Mouse (Mus musculus) testis, postnatal 10 days (tissue): ENCODE data around the gene Sytl3.
"Not testable (repeated sequence)": the region's sequence is repeated elsewhere in the genome, so short reads cannot be mapped to it uniquely, and the experiment has no call there.

ENCODE experiments used
- DNase-seq: peaks from one replicate; pipeline ENCODE4 v3.0.0; 2021; ENCODE audit warnings: low spot score

The Sytl3 gene

DNA sequence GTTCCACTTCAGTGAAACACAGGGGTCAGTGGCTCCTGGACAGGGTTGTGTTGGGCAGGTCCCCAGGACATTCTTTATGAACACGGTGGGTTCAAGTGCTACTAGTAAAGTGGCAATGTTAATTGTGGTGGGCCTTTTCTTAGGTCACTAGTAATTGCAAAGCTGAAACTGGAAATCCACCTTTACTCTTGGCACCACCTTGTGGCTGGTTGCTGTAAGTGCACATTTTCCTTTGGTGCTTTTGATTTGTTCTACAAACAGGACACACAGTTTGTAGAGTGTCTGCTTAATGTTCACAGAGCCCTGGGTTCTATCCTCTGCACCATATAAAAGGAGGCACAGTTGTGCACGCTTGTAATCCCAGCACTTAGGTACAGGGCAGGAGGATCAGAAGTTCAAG is 32.7 kb downstream of the Sytl3 start:
- DNase-seq = peak; percentile 95

GRCm38 (mm10) chr17:6695712-6696111 is 36.8 kb downstream of the Sytl3 start:
- not testable (repeated sequence) for DNase-seq

- not testable (repeated sequence) for DNase-seq
These were observed 37.6 kb downstream of the Sytl3 start for GRCm38 (mm10) chr17:6696521-6696920.

DNA sequence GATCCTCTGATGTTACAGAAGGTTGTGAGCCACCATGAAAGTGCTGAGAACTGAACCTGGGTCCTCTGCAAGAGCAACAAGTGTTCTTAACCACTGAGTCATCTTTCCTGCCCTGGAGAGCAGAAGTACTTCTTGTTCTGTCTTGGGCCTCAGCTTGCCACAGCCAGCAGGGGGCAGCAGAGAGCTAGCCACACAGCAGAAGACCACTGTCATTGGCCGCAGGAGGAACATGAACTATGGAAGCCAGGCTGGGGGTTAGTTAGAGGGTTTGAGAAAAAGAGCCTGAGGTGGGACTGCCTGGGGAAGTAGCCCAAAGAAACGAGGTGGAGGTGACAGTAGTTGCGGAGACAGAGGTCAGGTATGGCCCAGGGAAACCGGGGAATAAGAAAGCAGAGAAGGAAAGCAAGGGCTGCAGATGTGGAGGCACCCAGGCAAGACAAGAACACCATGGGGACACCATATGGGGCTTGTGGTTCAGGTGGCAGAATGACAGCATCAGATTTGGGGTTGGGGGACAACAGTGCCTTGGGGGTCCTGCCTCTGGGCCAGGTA is 38.4 kb downstream of the Sytl3 start:
- peak; percentile 66 for DNase-seq

DNA sequence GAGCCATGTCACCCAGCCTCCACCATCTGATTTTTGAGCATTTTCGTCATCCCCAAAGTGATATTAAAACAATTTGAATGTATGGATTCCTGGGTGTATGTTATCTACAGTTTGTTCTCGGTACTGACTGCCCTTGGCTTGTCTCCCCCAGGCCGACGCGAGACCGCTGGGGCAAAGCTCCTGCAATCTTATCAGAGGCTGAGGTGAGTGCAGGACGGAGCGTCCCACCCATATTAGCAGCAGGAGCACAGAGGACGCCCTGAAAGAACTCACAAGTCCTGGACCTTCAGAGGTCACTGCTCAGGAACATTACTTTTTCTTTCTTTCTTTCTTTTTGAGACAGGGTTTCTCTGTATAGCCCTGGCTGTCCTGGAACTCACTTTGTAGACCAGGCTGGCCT is 40.6 kb downstream of the Sytl3 start:
- DNase-seq = not testable (repeated sequence)

- DNase-seq = not testable (repeated sequence)
These were observed 41.2 kb downstream of the Sytl3 start for GRCm38 (mm10) chr17:6700077-6700476.

DNA sequence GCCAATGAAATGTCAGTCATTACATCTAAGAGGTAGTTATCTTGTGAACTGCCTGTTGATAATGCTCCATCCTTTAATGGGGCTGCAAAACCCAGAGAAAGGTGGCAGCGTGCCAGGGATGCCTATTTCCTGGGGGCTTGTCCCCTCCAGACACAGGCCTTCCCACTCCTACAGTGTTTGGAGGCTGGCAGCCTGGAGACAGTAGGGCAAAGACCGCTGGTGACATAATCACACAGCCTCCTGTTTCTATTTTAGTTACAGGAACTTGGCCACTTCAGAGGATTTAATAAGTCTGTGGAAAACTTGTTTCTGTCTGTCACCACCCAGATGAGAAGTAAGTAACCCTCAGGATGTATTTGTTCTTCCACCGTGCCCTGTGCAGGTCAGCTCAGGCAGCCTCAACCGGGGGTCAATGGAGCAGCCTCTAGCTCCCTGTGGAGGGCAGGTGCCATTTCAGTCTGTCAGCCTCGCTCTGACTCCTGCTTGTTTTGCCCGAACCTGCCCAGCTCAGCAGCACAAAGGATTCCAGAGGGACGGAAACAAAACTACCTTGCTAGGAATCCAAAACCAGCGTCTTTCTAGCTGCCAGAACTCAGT is 43.8 kb downstream of the Sytl3 start:
- DNase-seq = not testable (repeated sequence)

GRCm38 (mm10) chr17:6703381-6704270 is 44.7 kb downstream of the Sytl3 start:
- not testable (repeated sequence) for DNase-seq

- DNase-seq = not testable (repeated sequence)
These were observed 47.6 kb downstream of the Sytl3 start for GRCm38 (mm10) chr17:6706448-6706847.

- not testable (repeated sequence) for DNase-seq
These were observed 48.5 kb downstream of the Sytl3 start for GRCm38 (mm10) chr17:6707422-6707821.

DNA sequence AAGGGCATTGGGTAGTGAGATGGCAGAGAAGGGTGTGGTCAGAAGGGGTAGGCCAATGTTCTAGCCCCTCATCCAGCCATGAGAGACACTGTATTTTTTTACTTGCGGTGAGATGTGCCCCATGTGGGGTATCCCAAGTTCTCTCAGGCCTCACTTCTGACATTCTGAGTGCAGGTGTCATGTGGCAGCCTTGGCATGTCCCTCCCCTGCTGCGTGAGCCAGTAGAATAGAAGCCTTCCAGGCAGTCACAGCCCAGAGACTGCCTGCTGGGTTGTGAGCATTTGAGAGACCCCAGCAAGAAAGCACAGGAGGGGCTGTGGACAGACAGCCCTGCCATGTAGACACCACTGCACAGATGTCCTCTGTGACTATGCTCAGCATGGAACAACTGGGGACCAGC is 49.3 kb downstream of the Sytl3 start:
- DNase-seq = not testable (repeated sequence)

DNA sequence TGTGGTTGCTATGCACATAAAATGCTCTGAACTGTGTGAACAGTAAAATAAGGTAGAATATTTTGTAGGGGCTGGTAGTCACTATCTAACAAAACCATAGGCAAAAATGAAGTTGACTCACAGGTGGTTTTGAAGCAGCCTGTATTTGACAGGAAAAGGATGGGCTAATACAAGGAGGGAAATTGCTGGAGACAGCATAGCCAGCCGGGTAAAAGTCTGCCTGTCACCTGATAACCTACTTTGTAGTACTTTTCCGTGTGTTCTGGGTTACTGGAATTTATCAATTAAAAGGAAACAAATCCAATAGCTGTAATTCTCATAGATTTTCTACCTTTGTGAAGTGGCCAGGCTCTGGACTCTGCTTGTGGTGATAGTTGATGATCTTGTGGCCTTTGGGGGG is 54.6 kb downstream of the Sytl3 start:
- DNase-seq = not testable (repeated sequence)

DNA sequence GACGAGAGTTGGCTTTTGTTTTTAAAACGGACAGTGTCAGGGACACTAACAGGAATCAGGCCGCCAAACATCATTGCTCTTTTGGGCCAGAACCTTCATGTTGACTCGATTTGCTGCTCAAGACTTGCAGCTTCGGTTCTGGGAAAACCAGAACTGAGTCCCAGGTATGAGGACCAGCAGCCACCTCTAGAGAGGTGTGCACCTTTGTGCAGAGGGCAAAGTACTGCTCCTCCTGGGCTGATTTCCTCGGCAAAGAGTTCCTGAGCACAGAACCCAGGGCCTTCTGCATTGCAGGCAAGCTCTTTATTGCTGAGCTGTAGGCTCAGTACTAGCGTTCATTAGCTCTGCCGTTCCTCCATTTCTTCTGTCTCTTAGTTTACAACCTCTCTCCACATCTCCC is 55.1 kb downstream of the Sytl3 start:
- DNase-seq = not testable (repeated sequence)

DNA sequence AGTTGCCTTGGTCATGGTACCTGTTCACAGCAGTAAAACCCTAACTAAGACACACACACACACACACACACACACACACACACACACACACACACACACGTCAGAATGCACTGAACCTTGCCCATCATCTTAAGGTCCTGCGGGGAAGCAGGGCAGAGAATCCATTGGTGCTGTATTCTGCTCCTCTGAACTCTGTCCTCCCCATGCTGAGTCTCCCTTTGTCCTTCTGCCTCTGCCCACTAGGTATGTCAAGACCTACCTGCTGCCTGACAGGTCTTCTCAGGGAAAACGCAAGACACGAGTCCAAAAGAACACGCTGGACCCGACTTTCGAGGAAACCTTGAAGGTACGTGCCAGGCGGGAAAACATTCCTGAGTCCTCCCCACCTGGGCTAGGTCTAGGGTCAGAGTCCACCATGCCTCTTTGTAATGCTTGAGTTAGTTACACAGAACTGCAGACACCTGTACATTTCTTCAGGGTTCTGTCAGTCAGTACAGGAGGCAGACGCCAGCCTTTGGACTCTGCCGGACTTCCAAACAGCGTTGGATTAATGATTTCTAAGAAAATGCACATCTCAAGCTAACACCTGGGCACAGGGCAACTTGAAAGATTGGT is 69.2 kb downstream of the Sytl3 start:
- DNase-seq = peak; percentile 30

DNA sequence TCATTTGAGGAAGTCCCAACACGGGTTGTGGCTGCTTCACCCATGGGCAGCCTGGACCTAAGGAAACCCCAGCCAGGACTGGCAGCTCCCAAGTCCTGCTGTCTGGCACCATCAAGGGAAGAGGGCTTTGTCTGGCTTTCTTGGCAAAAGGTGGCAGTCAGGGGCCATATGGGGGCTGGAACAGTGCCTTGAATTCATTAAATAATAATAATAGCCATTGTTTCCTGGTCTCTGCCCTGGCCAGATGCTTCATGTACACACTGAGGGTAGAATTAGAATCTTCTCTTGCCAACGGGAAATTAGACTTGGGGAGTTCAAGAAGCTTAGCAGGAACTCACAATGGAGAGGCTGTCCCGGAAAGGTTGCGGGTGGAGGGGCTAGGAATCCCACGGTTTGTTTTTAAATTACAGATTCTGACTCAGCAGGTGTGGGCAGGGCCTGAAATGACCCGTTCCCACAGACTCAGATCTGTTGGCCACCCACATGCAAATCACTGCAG is 70.4 kb downstream of the Sytl3 start:
- DNase-seq = peak; percentile 38

GRCm38 (mm10) chr17:6731132-6731531 is 72.2 kb downstream of the Sytl3 start:
- DNase-seq = peak; percentile 33

DNA sequence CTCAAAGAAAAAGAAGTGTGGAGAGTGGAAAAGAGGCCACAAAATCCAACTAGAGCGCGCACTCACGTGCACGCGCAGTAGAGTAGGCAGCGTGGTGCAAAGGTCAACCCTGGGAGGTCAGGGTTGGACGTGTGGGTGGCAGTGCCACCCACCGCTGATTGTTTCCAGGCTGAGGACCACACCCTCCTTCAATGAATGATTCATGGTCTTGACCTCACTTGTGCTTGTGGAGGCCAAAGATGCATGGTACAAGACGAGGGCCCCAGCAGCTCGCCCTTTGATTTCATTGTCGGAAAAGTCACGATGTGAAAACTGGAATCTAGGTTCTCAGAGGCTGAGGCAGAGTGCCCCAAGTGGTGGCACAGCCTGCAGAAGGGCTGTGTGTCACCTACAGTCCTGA is 72.7 kb downstream of the Sytl3 start:
- DNase-seq = no peak

DNA sequence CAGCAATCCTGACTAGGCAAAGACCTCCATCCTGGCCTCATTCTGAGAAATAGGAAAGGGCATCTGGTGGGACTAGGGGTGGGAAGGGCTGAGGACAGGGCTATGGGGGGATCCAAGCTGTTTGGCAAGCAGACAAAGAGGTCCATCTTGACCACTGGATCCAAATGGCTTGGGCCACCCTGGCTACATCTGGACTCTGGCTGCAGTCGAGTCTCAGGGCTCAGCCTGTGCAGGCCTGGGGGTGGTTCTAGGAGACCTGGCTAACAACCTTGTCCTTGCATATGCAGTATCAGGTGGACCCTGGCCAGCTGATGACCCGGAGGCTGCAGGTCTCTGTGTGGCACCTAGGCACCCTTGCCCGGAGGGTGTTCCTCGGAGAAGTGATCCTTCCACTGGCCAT is 73.8 kb downstream of the Sytl3 start:
- peak; percentile 42 for DNase-seq

GRCm38 (mm10) chr17:6733322-6733875 is 74.5 kb downstream of the Sytl3 start:
- peak; percentile 42 for DNase-seq

DNA sequence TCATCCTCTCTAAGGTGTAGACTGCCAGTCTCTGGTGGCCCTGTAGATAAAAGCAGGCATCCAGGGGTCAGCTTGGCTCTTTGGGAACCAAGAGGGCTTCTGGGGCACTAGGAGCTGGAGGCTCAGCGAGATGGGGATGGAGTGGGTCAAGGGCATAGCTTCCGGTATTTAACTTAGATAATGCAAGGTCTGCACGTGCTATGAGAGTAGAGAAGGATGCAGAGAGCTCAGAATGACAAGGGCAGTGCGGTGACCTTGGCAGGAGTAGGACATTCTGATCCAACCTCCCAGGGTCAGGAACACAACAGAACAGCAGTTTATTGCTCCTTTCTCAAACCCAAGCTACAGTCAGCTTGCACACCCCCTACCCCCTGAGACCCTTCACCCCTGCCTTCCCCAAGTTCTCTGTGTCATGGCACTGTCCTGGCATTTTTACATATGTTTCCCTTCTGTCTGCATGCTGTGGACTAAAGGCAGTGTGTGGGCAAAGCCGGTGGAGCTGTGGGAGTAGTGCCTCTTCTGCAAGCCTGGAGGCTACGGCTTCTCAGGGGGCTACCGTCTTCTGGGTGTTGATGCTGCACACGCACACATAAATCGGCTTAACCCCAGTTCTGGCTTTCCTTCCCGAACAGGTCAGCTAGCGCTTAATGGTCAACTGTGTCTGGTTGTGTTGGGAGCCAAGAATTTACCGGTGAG is 76.0 kb downstream of the Sytl3 start:
- peak; percentile 40 for DNase-seq
